Mouse (Mus musculus): ENCODE measurements around the gene Odam.

Gene Odam

DNA sequence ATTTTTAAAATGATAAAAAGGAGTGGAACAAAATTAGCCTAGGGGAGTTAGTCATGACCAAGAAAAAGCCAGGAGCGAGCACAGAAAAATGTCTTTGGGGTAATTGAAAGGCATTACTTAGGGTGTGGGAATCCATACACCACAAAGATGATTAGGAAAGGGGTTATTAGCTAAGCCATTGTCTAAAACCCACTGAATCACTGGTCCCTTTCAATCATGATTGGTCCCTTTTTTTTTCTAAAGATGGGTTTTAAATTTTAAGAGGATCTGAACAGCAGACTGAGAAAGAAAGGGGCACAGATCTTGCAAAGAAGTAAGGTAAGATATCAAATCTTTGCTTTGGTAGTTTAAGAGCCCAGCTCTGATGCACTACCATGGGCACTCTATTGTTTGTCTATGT, at the start of gene Odam:
Odam (plus strand) TSS at position 301 of the 400 bp plus-strand sequence.
- no peak for DNase-seq

DNA sequence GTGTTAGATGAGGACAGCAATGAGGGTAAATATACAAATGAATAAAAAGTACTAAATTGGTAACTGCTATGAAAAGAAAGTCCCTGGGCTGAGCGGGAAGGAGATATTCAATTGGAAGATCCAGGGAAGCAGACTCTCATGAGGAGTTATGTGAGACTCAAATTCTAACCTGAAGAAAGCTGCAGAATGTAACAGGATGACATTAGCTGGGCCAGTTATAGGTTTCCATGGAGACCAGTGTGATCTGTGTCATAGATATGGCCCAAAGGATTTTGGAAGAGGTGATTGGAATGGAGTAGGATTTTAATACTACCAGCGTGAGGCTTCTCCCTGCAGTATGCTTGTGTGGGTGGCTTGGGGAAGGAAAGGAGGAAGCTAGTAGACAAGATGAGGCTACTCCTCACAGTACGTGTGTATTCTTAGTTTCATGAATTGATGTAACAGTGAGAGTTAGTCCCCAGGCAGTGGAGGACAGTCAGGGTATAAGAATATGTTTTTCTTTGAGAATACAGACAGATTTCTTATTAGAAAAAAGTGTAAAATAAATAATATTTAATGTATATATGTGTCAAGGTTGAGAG, 29.6 kb upstream of the Odam start:
- no peak for DNase-seq

DNA sequence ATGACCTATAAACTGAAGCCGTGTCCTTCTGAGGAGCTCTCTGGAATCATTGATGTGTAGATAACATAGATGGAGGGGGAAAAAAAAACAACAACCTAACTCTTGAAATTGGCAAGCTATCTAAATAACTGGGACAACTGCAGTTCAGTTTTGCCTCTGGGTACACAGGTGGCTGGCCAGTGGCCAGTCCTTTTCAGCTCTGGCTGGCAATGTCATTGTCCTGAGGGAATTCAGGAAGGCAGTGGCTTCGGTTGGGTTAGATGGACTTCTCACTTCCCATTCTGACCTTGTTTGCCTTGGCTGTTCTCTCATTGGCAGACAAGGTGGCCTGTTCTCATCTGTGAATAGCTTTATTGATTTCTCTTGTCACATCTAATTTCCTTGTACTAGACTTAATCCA, 14.7 kb upstream of the Odam start:
- peak; percentile 24 to 25 for DNase-seq

DNA sequence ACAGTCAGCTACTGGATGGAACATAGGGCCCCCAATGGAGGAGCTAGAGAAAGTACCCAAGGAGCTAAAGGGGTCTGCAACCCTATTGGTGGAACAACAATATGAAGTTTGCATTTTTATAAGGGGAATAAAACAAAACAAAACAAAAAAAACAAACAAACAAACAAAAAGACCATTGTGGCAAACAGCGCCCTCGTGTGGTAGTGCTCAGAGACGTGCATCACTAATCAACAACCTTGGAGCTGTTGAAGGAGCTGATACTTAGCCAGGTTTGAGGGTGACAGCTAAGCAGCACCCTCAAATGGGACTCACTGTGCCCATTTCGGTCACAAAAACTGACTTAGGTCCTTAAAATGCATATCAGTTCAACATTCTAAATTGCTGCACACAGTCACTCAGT, 13.4 kb upstream of the Odam start:
- peak in 1 of 2 experiments; percentile 1 for DNase-seq

DNA sequence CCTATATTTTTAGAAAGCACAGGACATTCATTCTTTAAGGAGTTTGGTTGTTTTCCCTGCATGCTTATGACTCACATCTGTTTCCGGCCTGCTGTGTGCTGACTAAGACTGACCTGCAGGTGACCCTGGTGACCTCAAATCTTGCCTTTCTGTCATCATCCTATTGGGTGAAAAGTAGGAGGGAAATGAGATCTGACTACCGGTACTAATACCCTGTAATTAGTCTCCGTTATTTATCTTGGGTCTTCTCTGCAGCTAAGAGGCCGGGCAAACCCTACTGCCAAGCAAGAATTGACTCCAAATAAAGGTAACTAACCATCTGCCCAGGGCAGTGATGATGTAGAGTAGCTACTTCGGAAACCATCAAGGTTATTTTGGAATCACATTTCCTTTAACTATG, 40.5 kb downstream of the Odam start, which contains the start of gene Csn3:
Csn3 (plus strand) TSS at position 208 of the 400 bp plus-strand sequence.
- no peak for DNase-seq

DNA sequence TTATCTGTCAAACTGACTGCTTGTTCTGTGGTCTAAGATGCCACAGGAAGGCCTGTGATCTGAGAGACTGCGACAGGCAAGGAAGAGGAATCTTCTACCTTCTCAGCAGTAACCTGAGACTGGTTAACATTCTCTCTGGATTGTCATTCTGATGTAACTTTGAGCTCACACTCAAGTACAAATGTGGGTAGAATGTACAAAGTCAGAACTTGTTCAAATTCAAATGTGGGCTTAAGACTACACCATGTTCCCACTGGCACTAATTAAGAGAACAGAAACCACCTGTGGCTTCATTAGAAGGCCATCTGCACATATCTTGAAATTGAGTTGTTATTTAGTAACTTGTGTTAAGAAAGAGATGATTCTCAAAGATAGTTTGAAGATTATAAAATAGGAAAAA, 46.8 kb downstream of the Odam start:
- DNase-seq, result no peak

DNA sequence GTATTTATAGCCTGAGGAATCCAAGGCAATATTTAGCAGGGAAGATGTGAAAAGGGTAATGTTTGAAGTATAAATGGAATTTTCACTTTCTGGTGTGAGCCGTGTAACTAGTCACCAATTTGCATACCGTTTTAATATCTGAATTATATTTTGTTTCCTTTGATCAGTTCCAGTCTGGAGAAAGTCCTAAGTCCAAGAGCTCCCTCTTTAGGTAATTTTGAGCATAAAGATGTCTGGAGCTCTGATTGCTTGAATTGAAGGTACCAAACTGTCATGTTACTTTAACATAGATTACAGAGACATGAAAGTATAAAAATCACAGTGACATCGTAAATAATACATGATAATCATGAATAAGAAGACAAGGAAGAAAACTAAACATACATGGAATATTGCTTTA, 55.9 kb downstream of the Odam start:
- DNase-seq, result no peak

DNA sequence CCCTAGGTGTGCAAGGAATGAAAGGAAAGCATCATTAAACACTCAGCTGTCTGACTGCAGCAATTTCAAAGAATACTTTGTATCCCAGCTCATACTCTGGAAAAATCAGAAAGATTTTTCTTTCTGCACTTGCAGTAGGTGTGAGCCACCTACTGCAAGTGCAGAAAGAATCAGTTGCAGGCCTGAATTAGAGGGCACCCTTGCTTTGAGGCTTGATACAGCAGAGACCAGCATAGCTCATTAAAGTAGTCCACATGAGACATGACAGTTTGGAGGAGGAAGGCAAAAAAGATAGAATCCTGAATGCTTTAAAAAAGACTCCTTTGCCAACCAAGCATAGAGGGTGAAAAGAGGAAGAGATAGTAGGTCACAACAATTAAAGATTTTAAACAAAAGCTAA, 57.7 kb downstream of the Odam start:
- no peak for DNase-seq
